Mouse (Mus musculus): ENCODE measurements at regions not wholly inside any gene's neighbourhood (a gene's known extent, or its start where the extent isn't known, plus 50 kb on each side); places are given as distances from the start of the nearest gene placed in this dataset.

DNA sequence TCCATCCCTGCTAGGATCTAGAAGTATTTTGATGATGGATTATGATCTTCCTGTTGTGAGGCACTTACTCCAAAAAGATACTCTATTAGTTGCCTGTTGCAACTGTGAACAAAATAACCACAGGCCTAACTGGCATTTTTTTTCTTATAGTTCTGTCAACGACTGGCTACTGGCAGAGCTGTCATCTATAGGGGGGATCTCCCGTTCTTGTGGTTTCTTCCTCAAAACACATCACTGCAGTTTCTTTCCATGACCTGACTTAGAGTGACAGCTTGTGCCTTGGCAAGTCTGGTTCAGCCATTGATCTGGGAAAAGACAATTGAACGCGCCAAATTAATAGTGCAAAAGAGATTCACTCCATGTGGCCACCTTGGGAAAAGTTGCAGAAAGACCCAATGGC is 59.4 kb upstream of the Serbp1 start:
- TF ChIP-seq CTCF (IDR thresholded peaks at IDR 0.05; ENCODE audit: borderline replicate concordance, insufficient read depth, low read length) (no peak), POLR2A (IDR thresholded peaks at IDR 0.05; ENCODE audit: low read depth, low read length) (no peak)

All from embryonic fibroblast, embryonic 13.5 days (primary cell).